Mouse (Mus musculus) T-helper 1 cell (primary cell): ENCODE measurements around the gene U90926.
"Not testable (repeated sequence)": the region's sequence is repeated elsewhere in the genome, so short reads cannot be mapped to it uniquely, and the experiment has no call there.

Experiments used
- in situ Hi-C: fragments of 300-600 bp; cut with MboI, MseI; formaldehyde crosslinking; loops from one replicate; pipeline ENCODE4 v1.15.1; 2025; ENCODE audit warnings: high pct_unique_total_duplicates

U90926 gene

DNA sequence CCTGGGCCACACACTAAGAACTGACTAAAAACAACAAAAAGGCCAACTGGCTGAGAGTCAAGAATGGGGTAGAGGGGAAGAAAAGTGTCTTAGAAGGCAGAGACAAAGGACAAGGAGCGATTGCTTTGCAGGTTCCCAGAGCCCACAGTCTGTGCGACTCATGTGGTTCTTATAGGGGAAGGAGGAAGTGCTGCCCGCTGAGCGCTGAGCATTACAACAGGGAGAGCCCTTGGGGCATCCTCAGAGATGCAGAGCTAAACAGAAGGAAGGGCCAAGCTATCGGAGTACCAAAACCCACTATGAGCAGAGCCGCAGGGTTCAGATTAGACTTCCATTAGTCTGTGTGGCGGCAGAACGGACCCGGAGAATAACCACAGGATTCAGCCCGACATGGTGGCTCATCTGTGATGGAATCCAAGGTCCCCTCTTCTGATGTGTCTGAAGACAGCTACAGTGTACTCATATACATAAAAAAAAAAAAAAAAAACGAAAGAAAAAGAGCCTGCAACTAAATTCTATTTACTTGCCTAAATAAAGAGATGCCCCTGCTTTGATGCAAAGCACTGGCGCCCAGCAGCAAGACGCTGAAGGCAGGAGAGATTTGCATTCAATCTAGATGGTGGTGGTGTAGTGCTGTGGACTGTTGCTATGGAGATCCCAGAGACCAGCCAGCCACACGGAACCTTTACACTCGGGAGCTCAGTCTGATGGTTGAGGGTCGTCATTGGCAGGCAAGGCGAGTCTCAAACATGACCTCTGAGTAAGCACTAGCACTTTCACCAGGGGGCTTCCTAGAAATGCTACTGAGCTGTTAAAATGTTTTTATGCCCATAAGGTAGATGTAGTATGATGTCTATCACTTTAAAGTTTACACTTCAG is 3.9 kb upstream of the U90926 start:
- in situ Hi-C loops = no loop called here

- in situ Hi-C loops = no loop called here
These were observed 3.0 kb downstream of the U90926 start for GRCm38 (mm10) chr5:92212231-92212630.

GRCm38 (mm10) chr5:92210205-92210604 is 5.0 kb downstream of the U90926 start:
- in situ Hi-C loops = no loop called here

GRCm38 (mm10) chr5:92206121-92206520 is 9.1 kb downstream of the U90926 start:
- in situ Hi-C loops = no loop called here

- in situ Hi-C loops = no loop called here
These were observed 9.5 kb downstream of the U90926 start for GRCm38 (mm10) chr5:92205706-92206105.

- in situ Hi-C loops = no loop called here
These were observed 10.0 kb downstream of the U90926 start for GRCm38 (mm10) chr5:92205184-92205583.

DNA sequence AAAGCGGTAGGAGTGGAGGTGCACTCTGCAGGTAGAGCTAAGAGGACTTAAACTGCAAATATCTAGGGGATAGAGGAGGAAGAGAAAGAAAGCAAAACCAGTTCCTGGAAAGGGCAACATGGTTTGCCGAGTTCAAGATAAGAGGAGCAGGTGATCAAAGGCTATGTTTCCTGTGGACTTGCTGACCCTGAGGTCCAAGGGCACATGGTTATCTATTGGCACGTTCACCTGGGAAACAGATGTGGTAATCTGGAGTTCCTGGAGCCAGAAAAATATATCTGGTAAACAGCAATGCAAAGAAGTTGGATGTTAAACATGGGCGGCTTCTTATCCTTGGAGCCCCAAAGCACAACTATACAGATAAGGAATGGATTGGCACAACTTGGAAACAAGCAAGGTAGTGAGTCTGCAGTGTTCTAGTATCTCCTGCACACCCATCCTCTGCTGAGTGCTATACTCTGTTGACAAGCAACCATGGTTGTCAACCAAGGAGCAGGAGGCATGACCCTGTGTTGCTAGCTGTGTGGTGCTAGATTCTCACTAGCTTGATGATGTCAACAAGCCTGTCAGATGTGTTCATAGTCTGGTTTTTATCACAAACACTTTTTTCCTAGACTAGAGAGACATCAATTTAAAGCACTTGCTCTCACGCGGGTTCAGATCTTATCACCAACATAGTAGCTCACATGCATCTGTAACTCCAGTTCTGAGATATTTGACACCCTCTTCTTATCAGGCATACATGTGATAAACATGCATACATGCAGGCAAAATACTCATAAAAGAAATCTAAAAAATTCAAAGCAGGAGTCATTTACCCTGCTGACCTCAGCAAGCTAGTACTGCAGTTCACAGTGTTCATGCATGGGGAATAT is 10.8 kb downstream of the U90926 start:
- in situ Hi-C loops = no loop called here

- in situ Hi-C loops = no loop called here
These were observed 16.9 kb downstream of the U90926 start for GRCm38 (mm10) chr5:92198266-92198665.

GRCm38 (mm10) chr5:92196895-92197811 is 18.1 kb downstream of the U90926 start:
- in situ Hi-C loops = no loop called here

DNA sequence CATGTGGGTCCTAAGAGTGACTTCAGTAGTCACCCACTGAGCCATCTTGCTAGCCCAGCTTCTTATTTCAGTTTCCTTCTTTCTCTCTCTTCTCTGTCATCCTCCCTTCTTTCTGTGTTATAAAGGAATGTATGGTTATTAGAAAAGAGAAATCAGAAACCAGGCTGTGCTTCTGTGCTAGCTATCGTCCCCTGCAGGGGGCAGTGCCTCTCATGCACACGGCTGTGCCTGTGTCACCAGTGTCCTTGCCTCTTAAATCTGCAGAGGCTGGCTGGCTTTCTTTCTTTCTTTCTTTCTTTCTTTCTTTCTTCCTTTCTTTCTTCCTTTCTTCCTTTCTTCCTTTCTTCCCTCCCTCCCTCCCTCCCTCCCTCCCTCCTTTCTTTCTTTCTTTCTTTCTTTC is 19.5 kb downstream of the U90926 start:
- in situ Hi-C loops = not testable (repeated sequence)

- in situ Hi-C loops = no loop called here
These were observed 26.2 kb downstream of the U90926 start for GRCm38 (mm10) chr5:92188881-92189483.

- in situ Hi-C loops = no loop called here
These were observed 32.0 kb downstream of the U90926 start for GRCm38 (mm10) chr5:92183071-92183830.

GRCm38 (mm10) chr5:92165976-92166375 is 49.2 kb downstream of the U90926 start:
- in situ Hi-C loops = no loop called here
